Mouse (Mus musculus) CH12.LX (cell line): ENCODE data around the gene Lman2.

Experiments used
- BHLHE40 ChIP-seq: IDR thresholded peaks from 2 replicates; pipeline ENCODE4 v1.6.1; 2011; ENCODE audit warnings: mild to moderate bottlenecking, low read depth, low read length, improper control_type of control experiment
- CHD2 ChIP-seq: IDR thresholded peaks from 2 replicates; pipeline ENCODE4 v1.6.1; 2011; ENCODE audit warnings: low read length, improper control_type of control experiment
- CTCF ChIP-seq, 2 experiments: IDR thresholded peaks in 1 of 2; conservative IDR thresholded peaks in 1 of 2; 2 replicates each; pipeline ENCODE4 v1.5.1; 2011 to 2012; ENCODE audit warnings: low read depth in 2 of 2, low read length in 2 of 2, improper control_type of control experiment in 1 of 2, inconsistent platforms in 1 of 2, mild to moderate bottlenecking in 1 of 2, moderate library complexity in 1 of 2
- EP300 ChIP-seq: IDR thresholded peaks from 2 replicates; pipeline ENCODE4 v1.6.1; 2011; ENCODE audit warnings: low read length, improper control_type of control experiment
- KAT2A ChIP-seq: IDR thresholded peaks from 2 replicates; pipeline ENCODE4 v1.6.1; 2012; ENCODE audit warnings: low read length, improper control_type of control experiment, inconsistent platforms; ENCODE audit not compliant: insufficient replicate concordance
- MYC ChIP-seq: IDR thresholded peaks from 2 replicates; pipeline ENCODE4 v1.6.1; 2011; ENCODE audit warnings: low read depth, mild to moderate bottlenecking, improper control_type of control experiment, low read length
- POLR2A ChIP-seq: IDR thresholded peaks from 2 replicates; pipeline ENCODE4 v1.6.1; 2011; ENCODE audit warnings: low read depth, mild to moderate bottlenecking, improper control_type of control experiment, low read length
- RCOR1 ChIP-seq: conservative IDR thresholded peaks from 2 replicates; pipeline ENCODE4 v1.6.1; 2012; ENCODE audit warnings: low read depth, mild to moderate bottlenecking, inconsistent platforms, low read length, improper control_type of control experiment
- TCF12 ChIP-seq: IDR thresholded peaks from 2 replicates; pipeline ENCODE4 v1.6.1; 2014; ENCODE audit warnings: low read depth, mild to moderate bottlenecking, inconsistent platforms, low read length, improper control_type of control experiment
- USF1 ChIP-seq: IDR thresholded peaks from 2 replicates; pipeline ENCODE4 v1.6.1; 2014; ENCODE audit warnings: low read depth, mild to moderate bottlenecking, inconsistent platforms, low read length, improper control_type of control experiment
- USF2 ChIP-seq: conservative IDR thresholded peaks from 2 replicates; pipeline ENCODE4 v1.6.1; 2011; ENCODE audit warnings: low read depth, low read length, improper control_type of control experiment

GRCm38 (mm10) chr13:55325596-55325995 is 37.0 kb downstream of the Lman2 start:
- TF ChIP-seq KAT2A: no peak
- TF ChIP-seq CHD2: no peak
- no peak for TF ChIP-seq POLR2A
- no peak for TF ChIP-seq CTCF (conservative IDR thresholded peaks at IDR 0.05 in 1 of 2, IDR thresholded peaks at IDR 0.05 in 1 of 2; ENCODE audit: low read depth in 2 of 2, low read length in 2 of 2)
- TF ChIP-seq USF2: no peak
- no peak for TF ChIP-seq MYC
- no peak for TF ChIP-seq RCOR1
- TF ChIP-seq TCF12: no peak
- no peak for TF ChIP-seq EP300
- TF ChIP-seq BHLHE40: no peak
- no peak for TF ChIP-seq USF1
